Mouse (Mus musculus) right cerebral cortex, postnatal 10 days (tissue): Measurements from ENCODE around the gene Cic.
"Not testable (repeated sequence)": the region's sequence is repeated elsewhere in the genome, so short reads cannot be mapped to it uniquely, and the experiment has no call there.

Experiments
- DNase-seq, 2 experiments: peaks; one replicate each; pipeline ENCODE4 v3.0.0; 2021; ENCODE audit warnings: low spot score in 2 of 2

Cic gene

GRCm38 (mm10) chr7:25244562-25245369 lies 22.7 kb upstream of the Cic start:
- DNase-seq: no peak

- DNase-seq: peak; percentile 86 to 89
Observed at GRCm38 (mm10) chr7:25246079-25246758, 21.3 kb upstream of the Cic start.

GRCm38 (mm10) chr7:25246759-25247137 lies 20.8 kb upstream of the Cic start:
- DNase-seq: peak; percentile 62 to 76

- no peak for DNase-seq
Observed at GRCm38 (mm10) chr7:25247498-25247897, 20.0 kb upstream of the Cic start.

GRCm38 (mm10) chr7:25248018-25248647 lies 19.4 kb upstream of the Cic start:
- DNase-seq: peak; percentile 89 to 92

GRCm38 (mm10) chr7:25248846-25249313 lies 18.6 kb upstream of the Cic start:
- DNase-seq: no peak

- peak; percentile 80 to 85 for DNase-seq
Observed at GRCm38 (mm10) chr7:25249314-25250140, 18.0 kb upstream of the Cic start.

GRCm38 (mm10) chr7:25250141-25250972 lies 17.1 kb upstream of the Cic start, which contains the start of gene Erf:
Erf (minus strand) TSS chr7:25250761.
- DNase-seq: peak; percentile 96 to 97

- peak; percentile 76 to 81 for DNase-seq
Observed at GRCm38 (mm10) chr7:25251071-25251791, 16.3 kb upstream of the Cic start.

- peak in 1 of 2 experiments; percentile 47 for DNase-seq
Observed at GRCm38 (mm10) chr7:25251822-25252221, 15.7 kb upstream of the Cic start.

GRCm38 (mm10) chr7:25261896-25262295 lies 5.6 kb upstream of the Cic start:
- DNase-seq: no peak

- no peak for DNase-seq
Observed at GRCm38 (mm10) chr7:25263968-25264870, 3.3 kb upstream of the Cic start.

- not testable (repeated sequence) for DNase-seq
Observed at GRCm38 (mm10) chr7:25265743-25266142, 1.8 kb upstream of the Cic start.

GRCm38 (mm10) chr7:25266180-25266962 lies 1.1 kb upstream of the Cic start:
- no peak for DNase-seq

- DNase-seq: peak; percentile 100
Observed at GRCm38 (mm10) chr7:25267751-25268463, 403 bp downstream of the Cic start.

- DNase-seq: no peak
Observed at GRCm38 (mm10) chr7:25268588-25268987, 1.1 kb downstream of the Cic start.

GRCm38 (mm10) chr7:25269029-25269428 lies 1.5 kb downstream of the Cic start:
- peak in 1 of 2 experiments; percentile 34 for DNase-seq
